Mouse (Mus musculus) cerebellum, adult 9-11 months (tissue): ENCODE data around the gene Ano10.
"Not testable (repeated sequence)": the region's sequence is repeated elsewhere in the genome, so short reads cannot be mapped to it uniquely, and the experiment has no call there.

Source experiments
- DNase-seq: peaks from one replicate; pipeline ENCODE4 v3.0.0; 2022

Ano10 gene

DNA sequence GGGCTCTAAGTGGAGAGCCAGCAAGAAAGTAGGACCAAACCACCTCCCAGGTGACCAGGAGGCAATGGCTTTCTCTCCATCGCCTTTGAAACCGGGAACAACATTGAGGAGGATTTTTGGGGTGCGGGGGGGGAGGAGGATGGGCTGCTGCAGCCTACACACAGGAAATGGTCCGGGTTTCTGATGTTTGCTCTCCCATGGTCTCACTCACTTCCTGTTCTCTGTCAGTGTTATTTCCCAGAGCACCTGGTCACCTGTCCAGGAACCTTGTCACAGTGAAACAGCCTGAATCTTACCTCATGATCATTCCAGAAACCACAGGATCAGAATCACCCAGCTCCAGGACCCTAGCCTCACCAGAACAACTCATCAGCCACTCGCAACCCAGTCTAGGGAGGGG is 100.4 kb downstream of the Ano10 start:
- no peak for DNase-seq

DNA sequence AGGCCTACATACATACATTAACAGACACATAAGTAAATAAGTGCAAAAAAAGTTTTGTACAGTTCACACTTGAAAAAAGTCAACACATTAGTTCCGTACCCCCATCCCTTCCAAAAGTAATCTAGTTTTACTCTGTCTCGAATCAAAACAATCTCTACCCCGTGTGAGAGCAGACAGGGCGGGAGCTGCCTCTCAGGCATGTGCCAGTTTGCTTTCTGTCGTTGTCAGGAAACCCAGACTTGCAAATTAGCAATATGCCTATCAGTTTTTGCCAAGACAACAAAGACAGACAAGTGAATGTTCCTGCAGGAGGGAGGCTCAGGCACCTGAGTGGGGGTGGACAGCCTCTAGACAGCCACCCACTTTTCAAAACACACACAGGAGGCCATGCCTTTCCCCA is 100.9 kb downstream of the Ano10 start:
- DNase-seq: no peak

DNA sequence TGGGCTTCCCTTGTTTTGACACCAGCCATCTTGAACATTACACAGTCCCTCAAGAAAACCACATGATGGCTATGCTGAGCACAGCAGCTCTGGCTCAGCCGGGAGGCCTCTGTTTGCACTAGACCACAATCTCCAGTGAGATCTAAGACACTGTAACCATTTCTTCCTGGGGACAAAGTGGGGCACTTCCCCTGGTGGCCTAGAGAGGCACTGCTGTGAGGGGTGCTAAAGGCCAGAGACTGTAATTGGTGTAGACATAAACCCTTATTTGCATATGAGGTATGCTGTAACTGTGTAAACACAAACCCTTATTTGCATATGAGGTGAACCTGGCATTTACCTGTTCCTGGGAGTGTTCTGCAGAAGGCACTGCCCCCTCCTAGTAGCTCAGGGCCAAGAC is 105.5 kb downstream of the Ano10 start:
- DNase-seq: no peak

DNA sequence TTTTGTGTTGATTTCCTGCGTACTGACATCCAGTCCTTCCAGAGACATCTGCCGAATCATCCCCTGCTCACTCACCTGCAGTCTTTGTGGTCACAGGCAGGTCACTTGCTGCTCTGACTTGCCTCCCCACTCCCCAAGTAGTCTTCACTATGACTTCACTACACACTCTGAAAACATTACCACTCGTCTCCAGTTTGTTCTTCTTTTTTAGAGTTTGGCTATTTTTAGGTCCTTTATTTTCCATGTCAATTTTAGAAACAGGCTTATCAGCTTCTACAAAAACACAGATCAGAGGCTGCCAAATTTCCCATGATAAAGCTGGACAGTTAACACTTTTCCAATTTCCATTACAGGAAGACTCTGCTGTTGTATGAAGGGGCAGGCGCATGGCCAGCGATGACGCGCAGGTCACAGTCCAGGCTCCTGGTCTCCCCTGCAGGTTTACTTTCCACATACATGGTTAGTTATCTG is 106.7 kb downstream of the Ano10 start:
- no peak for DNase-seq

DNA sequence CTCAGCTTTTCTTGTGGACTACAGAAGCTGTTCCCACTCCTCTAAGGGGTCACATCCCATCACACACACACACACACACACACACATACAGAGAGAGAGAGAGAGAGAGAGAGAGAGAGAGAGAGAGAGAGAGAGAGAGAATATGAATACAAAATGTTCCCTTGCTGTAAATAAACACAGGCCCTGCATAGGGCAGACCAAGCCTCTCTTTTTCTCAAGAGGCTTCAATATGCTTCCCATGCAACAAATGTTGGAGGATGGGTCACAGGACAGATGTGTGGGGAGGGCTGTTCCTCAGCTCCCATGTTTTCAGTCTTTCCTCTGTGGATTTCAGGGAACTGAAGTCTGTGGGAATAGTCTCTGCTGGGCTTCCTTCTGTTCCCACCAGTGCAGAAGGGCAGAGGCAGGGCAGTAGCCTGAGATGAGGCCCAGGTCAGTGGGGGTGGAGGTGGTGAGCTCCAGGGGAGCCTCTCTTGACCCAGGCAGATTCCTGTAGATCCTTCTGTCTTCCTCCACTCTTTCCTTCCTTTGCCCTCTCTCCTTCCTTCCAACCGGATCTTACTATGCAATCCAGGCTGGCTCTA is 107.5 kb downstream of the Ano10 start:
- DNase-seq: no peak

DNA sequence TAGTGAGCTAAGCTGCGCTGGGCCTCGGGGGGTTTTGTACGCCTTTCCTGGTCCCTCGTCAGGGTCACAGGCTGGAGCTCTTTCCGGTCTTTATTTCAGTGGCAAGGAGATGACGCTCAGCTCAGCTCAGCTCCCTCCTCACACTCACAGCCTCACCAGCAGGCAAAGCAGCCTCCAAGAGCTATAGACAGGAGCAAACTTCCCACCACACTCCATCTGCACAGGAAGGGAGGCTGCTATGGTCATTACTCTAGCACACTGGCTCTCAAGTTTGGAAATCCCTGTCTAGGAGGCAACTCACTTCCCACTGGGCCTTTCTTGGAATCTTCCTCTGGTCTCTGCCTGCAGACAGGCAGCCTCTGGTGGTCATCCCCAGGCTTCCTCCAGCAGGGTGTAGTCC is 108.3 kb downstream of the Ano10 start:
- no peak for DNase-seq

DNA sequence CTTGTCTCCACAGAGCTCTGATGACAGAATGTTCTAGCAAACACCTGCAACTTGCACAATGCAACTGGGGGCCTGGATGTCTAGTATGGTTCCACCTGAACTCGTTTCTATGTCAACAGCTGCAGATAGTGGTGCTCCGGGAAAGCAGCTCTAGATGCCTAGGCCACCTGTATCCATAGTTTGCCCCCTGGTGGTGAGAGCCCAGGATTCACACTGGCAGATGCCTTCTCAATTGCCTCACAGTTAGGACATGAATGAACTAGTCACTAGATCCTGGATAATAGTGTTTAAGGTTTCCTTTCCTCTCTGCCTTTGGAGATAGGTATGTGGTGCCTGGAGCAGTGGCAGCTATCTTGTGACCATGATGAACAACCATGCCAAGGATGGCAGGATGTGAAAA is 109.2 kb downstream of the Ano10 start:
- DNase-seq: peak; percentile 79

DNA sequence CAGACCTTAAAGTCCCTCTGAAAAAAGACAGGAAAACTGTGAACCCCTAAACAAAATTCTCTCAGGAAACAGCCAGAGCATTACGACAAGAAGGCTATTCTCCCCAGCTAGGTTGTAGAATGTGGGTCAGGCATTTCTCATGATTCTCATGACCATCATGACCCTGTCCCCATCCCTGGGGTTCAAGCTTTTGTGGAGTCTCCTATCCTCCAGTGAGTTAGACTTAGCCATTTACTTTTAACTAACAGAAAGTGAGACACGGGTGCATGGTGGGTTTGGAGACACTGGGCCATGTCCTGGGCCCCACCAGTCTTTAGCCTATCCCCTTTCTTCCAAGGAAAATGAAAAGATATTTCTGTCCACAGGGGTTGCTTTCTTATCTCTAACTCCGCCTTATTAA is 109.9 kb downstream of the Ano10 start:
- DNase-seq: no peak

DNA sequence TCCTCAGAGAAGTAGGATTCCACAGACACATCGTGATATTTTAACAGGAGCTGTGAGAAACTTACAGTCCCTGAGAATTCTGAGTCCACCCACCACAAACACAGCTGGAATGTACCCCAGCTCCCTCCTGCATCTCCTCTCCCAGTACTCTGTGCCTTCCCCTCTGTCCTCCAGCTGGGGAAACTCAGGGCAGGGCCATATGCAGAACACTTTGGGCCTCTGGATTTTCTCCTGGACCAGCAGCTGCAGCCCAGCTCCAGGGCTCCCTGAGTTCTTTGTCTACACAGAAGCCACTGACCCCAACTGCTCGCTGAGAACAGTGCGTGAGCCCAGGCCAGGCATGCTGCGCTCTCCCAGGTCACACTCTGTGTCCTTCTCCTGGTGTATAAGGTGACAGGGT is 111.1 kb downstream of the Ano10 start:
- no peak for DNase-seq

DNA sequence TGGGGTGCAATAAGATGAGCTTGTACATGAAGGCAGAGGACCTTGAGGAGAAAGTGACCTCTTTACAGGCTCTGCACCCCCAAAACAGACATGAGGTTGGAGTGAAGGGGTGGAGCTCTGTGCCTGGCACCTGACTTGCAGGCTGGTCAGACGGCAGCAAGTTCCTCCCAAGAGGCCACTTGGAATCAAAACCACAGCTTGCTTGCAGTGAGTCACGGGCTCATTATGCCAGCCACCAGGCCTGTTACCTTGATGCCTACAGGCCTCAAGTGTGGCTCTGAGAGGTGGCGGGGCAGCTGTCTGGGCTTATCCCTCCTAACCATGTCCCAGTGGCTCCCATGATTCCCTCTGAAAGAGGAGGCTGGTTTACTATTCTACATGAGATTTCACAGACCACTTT is 114.1 kb downstream of the Ano10 start:
- no peak for DNase-seq

DNA sequence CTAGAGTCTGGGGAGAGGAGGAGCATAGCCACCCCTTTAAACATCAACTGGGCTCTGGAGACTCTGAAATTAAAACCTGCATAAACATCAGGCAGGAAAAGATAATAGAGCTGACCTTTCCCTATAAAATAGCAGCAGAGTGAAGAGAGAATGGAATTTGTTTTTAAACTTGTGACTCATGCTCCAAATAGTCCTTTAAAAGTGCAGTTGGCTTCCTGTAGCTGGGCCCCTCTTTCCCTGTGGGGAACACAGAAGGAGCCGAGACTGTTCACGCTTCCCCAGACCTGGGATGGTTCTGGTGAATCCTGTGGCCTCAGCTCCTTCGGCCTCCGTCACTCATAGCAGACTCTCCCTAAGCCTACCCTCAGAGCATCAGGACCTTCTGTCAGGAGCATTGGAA is 115.8 kb downstream of the Ano10 start:
- no peak for DNase-seq

DNA sequence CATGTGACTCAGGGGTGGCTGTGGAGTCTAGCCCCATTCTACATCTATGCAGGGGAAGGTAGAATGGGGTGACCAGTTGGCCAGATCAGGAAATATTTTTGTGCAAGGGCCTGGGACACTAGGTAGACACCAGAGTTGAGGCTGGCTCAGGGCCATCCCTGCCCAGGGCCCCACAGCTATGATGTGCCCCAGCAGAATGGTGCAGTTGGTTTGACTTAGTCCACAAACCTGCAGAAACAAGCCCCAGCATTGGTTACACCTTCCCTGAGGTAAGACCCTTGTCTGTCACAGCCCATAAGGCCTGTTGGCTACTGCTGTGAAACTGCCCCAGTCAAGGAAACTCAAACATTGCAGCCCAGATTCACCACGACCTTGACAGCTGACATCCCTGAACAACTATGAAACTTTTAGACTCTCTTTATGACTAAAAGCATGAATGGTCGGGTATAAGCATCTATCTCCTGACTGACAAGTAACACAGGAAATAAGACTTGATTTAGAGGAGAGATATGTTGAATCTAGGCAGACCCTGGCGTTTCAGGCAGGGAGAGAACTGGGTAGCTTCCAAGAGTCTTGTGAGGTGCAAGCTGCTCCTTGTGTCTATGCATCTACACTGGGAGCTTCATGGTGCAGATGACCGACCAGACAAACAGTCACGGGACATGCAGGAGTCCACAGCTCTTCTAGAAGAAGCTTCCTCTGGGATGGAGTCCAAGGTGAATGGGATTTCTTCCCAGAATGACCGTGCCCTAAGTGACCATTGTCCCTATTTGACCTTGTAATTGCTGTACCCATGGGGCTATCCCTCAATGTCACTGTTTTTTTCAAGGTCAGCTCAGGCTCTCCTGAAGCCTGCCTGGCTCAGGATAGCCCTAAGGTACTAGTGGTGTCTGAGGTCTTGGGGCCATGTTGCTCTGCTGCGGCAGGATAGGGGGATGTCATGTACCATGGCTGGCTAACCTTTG is 116.7 kb downstream of the Ano10 start:
- DNase-seq: no peak

DNA sequence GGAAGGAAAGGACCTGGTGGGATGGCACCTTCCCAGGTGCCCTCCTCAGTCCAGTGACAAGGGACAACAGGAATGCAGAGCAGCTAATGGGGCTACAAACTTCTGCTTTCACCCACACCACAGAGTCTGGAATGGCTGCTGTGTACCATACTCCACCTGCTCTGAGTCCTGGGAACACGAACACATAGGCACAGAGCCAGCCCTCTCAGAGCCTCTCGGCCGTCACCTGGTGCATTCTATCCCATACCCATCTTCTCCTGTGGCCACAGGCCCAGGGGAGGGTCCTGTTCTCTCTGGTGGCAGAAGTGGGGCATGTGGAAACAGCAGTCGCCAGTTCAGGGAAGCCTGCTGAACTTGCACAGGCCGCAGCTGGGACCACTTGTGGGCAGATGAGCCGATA is 119.5 kb downstream of the Ano10 start:
- no peak for DNase-seq

DNA sequence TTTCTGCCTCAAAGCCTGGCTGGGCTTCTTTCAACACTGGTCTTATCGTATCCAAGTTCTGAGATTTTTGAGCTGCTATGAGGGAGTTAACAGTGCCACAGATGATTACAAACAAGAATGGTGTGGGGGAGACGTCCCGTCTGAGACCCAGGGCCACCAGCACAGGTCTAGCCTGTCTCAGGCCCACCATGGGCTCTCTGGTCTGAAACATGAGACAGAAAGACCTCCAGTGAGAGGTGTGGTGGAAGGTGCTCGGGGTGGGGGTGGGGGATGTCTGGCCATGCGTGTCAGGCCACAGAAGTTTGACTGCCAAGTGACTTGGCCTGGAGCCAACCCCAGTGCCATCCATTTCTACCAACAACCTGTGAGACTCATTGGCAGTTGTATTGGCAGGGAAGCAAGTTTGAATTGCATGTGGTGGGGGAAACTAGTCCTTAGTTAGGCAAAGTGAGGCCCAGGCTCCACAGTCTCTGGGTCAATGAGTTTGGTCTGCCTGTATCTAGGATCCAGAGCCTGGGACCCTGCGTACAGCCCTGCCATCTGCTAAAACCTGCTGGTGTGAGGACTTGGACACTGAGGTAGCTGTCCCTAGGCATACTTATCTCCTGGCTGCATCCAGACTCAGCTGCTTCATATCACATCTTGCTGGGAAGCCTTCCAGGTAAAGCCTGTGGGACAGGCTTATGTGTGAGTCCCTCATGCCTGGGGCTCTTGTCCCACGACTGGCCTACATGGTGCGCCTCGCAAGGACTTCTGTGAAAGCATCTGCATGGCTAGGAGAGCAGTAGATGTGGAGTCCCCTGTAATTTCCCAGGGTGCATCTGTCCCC is 120.6 kb downstream of the Ano10 start:
- peak; percentile 55 for DNase-seq

DNA sequence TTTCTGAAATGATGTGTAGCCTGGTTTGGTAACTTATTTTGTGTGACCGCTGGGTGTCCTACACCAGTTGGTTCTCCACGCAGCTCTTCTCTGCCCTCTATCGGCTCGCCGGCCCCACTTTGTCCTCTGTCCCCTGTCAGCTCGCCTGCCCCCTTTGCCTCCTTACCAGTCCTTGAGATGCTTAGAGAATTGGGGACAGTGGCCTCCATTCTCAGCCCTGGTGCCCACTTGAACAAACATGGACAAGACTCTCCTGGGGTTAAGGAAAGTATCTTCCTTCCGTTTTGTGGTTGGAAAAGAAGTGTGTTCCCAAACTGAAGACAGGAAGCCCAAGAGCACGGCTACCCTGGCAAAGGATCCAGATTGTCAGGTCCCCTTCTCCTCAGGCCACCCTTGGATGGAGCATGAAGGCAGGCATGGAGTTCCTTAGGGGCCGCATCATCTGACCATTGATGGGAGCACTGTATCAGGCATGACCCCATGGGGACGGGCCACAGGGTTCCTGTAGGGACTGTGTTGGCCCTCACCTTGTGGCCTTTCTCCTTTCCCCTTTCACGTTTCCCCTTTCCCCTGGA is 121.5 kb downstream of the Ano10 start:
- DNase-seq: no peak

DNA sequence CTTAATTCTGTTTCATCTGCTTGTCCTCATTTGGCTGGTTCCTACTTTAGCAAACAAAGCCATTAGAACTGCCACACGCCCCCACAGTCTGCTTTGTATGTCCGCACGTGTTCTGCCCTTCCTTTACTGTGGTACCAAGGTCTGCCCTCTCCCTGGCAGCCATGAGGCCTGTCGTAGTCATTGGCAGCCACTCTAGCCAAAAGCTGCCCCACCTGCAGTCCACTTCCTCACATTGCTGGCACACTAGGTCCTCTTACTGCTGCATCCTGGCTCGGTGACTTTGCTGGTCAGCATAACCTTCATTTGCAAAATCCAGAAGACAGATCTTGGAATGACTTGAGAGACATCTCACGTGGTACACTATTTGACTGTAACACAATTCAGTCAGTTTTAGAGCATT is 124.3 kb downstream of the Ano10 start:
- DNase-seq: peak; percentile 88

DNA sequence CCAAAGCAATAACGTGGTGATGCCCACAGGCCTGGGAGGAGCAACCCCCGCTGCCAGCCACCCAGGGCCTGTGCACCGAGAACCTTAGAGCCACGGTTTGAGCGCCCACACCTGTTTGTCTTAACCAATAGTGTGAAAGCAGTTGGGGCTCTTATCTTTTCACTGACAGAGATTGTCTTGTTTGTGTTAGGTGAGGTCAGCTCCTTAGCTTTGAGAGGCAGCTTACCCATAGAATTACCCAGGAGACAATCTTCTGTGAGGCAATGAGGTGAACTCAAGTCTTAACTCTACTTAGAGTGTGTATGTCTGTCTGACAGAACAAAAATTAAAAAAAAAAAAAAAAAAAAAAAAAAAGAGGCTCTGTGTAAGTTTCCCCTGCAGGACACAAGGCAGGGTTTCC is 126.5 kb downstream of the Ano10 start:
- DNase-seq: not testable (repeated sequence)

DNA sequence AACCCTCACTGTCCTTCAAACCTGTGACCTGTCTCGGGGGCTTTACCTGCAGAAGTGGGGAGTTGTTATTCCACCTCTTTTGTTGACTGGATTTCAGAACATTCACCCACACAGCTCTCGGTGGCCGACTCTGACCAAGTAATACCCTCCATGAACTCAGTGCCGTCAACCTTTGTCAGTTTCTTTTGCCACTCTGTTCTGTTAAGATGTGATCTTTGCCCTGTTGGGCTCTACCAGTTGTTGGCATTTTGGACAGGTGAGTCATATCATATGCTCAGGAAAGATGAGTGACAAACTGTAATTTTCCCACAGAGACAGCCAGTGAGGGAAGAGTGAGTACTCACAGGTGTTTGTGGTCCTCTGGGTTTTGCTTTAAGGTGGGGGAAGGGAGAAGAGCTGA is 129.7 kb downstream of the Ano10 start:
- DNase-seq: no peak

DNA sequence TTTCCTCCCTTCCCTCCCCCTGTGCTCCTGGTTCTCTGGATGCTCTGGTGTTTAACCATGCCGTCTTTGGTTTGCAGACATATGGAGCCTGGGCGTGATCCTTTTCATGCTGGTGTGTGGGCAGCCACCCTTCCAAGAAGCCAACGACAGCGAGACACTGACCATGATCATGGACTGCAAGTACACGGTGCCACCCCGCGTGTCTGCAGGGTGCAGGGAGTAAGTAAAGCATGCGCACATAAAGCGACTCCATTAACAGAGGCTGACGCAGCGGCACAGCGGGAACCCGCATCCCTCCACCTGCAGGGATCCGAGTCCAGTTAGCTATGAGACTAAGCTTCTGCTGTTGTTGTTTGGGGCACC is 137.2 kb downstream of the Ano10 start:
- no peak for DNase-seq

DNA sequence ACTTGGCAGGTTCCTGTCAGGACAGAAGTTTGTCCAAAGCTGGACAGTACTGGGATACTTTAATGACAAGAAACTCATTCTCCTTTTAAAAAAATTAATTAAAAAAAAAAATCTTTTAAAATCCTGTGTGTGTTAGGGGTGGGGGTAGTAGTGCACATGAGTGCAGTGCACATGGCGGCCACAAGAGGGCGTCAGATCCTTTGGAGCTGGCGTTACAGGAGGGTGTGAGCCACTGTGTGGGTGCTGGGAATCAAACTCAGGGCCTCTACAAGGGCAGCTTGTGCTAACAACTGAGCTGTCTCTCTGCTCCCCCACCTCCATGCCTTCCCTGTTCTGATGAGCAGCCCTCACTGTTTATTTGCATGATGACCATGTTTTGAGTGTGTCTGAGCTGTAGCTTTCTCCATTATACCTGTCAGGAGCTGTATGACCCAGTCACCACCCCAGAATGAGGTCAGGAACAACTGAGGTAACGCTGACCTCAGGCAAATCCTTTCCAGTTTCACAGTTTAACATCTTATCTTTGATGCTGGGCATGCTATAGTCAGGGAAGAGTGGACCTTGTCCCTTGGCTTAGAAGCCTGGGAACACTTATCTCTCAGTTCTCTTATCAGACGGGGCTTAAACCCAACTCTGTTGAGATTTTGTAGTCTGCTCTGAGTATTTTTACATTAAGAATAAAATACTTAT is 137.7 kb downstream of the Ano10 start:
- no peak for DNase-seq

DNA sequence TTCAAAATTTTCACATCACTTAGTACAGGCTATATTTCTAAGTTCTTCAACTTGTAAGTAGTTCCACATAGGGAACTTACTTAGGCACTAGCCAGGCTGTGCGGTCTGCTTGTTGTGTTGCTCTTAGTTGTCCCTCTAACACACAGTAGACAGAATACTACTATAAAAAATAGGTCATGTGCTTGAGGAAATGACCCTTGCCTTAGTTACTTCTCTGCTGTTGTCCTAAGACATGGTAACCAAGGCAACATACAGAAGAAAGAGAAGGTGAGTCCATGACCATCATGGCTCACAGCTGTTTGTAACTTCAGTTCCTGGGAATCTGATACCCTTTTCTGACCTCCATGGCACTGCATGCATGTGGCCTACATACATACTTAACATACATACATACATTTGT is 139.0 kb downstream of the Ano10 start:
- DNase-seq: no peak

DNA sequence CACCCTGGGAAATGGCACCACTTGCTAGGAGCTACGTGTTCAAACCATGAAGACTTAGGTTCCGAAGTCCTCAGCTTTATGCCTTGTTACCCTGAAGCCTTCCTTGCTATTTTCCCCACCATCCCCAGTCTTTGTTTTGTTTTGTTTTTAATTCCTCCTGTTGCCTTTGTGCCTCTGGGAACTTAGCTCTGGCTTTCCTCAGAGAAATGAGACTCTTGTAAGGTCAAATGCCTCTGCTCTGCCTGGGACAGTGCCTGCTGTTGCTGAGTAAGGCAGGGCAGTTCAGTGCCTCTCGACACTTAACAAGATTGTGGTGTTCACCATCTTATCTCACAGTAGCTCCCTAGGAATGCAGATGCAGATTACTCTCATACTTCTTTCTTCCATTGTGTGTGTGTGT is 140.8 kb downstream of the Ano10 start:
- DNase-seq: no peak

DNA sequence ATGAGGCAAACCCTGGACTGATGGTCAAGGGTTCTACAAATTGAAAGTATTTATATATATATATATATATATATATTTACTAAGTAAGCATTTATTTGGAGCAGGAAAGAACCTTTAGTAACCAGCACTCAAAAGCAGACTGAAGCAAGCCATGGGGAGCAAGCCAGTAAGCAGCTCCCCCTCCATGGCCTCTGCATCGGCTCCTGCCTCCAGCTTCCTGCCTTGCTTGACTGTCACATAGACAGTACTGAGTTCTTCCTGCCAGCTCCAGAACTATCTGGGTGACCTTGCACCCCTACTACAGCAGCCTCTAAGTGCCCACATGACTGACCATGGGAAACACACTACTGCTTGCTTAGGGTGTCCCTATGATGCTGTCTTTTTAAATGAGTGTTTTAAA is 141.7 kb downstream of the Ano10 start:
- DNase-seq: no peak
